Mouse (Mus musculus) bone marrow, adult 2 months (tissue): Measurements from ENCODE around the gene Mknk1. TPM values are rescaled to one million over a fixed set of nuclear protein-coding genes. Genes with fewer than 3 reads are reported as not detected.
A peak's percentile ranks its signal among the peaks of the same experiment; 100 is the strongest.

Experiments
- H3K27ac ChIP-seq: fragments of 200-500 bp; 2 replicates; pipeline ENCODE4 v1.5.1; 2012; ENCODE audit warnings: low read depth, mild to moderate bottlenecking, control low read depth, inconsistent platforms, low read length; ENCODE audit not compliant: control insufficient read depth, poor library complexity, insufficient read depth
- H3K4me1 ChIP-seq: fragments of 200-500 bp; 2 replicates; pipeline ENCODE4 v1.6.1; 2011; ENCODE audit warnings: low read length; ENCODE audit not compliant: control insufficient read depth, insufficient read depth
- H3K4me3 ChIP-seq: fragments of 200-500 bp; replicated peaks from 2 replicates; pipeline ENCODE3; 2011; ENCODE audit warnings: mild to moderate bottlenecking, low read depth, low read length, control low read depth; ENCODE audit not compliant: control insufficient read depth
- CTCF ChIP-seq: fragments of 200-500 bp; IDR thresholded peaks from 2 replicates; pipeline ENCODE4 v1.5.1; 2011; ENCODE audit warnings: low read length, control low read depth; ENCODE audit not compliant: control insufficient read depth, insufficient read depth
- POLR2A ChIP-seq: fragments of 200-500 bp; IDR thresholded peaks from 2 replicates; pipeline ENCODE4 v1.6.1; 2011; ENCODE audit warnings: low read depth, mild to moderate bottlenecking, control low read depth, low read length, borderline replicate concordance; ENCODE audit not compliant: control insufficient read depth
- WGBS: fragments of 180-500 bp; shearing (Covaris S2); methylation state at CpG from one replicate; pipeline ENCODE4 v1.1.7; 2018; 5-methylcytosine and 5-hydroxymethylcytosine counted together
- polyA plus RNA-seq: library from polyadenylated mRNA; stranded (reverse); fragments of >200 nt; gene quantifications from 2 replicates; pipeline ENCODE4 v1.2.4, GENCODE M21; 2011; ENCODE audit warnings: low replicate concordance; ENCODE audit not compliant: missing spikeins, insufficient read depth, insufficient read length

The Mknk1 gene
- polyA plus RNA-seq, 1 experiment: 48.7 TPM

- Histone ChIP-seq H3K27ac (no peak overlapping the region), H3K4me1 (no peaks in the 10 kb centered on the region; the same call in 1 of the 2 replicates), H3K4me3 (no peak overlapping the region)
- 35% methylated on average over 3 of the region's 3 CpGs for WGBS
- no peak for TF ChIP-seq CTCF
- TF ChIP-seq POLR2A: no peak
Measured at GRCm38 (mm10) chr4:115821928-115822327, 17.1 kb upstream of the Mknk1 start.

DNA sequence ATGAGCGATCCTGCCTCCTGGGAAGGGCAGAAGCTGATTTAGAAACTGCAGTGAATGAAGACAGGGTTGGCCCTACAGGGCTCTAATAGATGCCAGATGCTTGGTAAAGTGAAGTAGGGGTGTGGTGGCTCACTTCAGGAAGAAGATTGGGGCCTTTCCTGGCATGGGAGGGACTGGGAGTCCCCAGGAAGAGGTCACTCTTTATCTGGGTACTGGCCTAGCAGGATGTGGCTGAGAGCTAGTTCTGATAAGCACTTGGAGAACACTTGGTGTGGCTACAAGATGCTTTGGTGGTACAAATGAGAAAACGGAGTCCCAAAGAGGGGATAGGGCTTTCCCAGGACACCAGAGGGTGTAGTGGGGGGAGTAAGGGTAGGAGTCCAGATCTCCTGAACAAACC lies 14.8 kb upstream of the Mknk1 start:
- WGBS: 63% methylated on average over 2 of the region's 2 CpGs
- Histone ChIP-seq H3K4me3 (no peak overlapping the region), H3K4me1 (peaks cover 2% of the 10 kb centered on the region; the same call in 1 of the 2 replicates), H3K27ac (no peak overlapping the region)
- TF ChIP-seq CTCF (no peak), POLR2A (no peak)

- Histone ChIP-seq H3K27ac (no peak overlapping the region), H3K4me1 (peaks cover 5% of the 10 kb centered on the region), H3K4me3 (no peak overlapping the region)
- 8% methylated on average over 2 of the region's 2 CpGs for WGBS
- no peak for TF ChIP-seq POLR2A
- no peak for TF ChIP-seq CTCF
Measured at GRCm38 (mm10) chr4:115825271-115825670, 13.7 kb upstream of the Mknk1 start.

DNA sequence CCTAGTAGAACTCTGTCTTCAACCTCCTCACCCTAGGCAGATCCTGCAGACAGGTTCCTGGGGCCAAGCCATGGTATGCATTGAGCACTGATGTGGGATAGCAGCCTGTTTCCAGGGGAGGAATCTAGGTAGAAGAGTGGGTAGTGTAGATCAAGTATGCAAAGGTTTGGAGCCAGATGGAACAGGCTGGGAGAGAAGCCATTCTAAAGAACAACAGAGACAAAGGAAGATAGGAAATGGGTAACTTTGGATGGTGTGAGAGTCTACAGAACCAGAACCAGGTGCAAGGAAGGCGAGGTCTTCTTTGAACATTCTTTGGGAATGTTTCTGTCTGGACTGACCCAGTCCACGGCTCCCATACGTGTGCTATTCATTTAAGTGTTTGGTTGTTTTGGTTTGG lies 11.9 kb upstream of the Mknk1 start:
- TF ChIP-seq POLR2A (no peak), CTCF (no peak)
- Histone ChIP-seq H3K4me1 (peaks cover 9% of the 10 kb centered on the region), H3K27ac (no peak overlapping the region), H3K4me3 (no peak overlapping the region)
- WGBS: 54% methylated on average over 3 of the region's 3 CpGs

DNA sequence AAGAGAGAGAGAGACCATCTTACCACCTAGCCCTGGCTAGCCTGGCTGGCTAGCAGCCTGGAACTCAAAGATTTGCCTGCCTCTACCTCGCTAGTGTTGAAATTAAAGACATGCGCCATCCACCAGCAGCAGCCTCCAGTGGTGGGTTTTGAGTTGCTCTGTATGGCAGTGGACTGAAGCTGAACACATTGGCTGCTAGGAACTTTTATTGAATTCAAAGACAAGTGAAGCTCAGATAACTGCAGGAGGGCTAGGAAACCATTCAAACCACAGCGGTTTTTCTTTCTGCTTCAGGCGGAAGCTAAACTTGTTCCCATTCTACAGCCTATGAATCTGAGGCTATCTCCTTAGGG lies 11.5 kb upstream of the Mknk1 start:
- 1% methylated on average over 4 of the region's 4 CpGs for WGBS

DNA sequence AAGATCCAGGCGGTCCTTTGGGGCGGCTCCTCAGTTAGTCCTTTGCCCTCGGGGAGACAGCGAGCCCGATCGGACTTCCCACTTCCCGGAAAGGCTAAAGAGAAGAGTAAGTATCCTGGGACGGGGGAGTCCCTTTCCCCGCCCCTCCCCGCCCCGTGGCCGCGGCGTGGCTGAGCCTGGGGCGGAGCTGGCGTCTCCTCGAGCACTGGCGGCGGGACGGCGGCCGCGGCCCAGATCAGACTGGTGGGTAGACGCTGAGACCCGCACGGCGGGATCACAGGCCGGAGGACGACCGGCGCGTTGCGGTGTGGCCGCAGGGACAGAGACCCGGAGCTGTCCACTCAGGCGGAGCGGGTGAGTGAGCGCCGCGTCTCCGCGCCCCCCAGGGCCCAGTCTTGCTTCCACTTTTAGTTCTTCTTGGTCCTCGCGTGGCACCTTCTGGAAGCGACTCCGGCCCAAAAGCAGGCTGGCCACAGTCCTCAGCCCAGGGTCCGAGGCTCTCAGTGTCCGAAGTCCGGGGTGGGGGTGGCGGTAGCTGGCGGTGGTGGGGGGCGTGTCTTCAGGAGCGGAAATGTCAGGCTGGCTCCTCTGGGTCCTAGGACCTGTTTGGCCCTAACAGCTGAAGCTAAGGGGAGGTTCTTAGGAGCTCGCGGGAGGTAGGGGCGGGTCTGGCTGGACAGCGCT lies 11.0 kb upstream of the Mknk1 start, which contains the start of gene Mob3c:
Gene Mob3c (plus strand): TSS at position 205 of the 684 bp plus-strand sequence.
- WGBS: under 1% methylated on average over 56 of the region's 57 CpGs
- peak within 1 kb of the TSS; percentile 96 for H3K4me3 ChIP-seq
- H3K27ac ChIP-seq: peak within 1 kb of the TSS; percentile 94
- peak; percentile 53; the same call in 1 of the 2 replicates for TF ChIP-seq POLR2A
- no peak for TF ChIP-seq CTCF
- H3K4me1 ChIP-seq: peaks cover 9% of the 10 kb centered on the region

More for the DNA sequence above, 11.5 kb upstream of the Mknk1 start:
- peaks cover 9% of the 10 kb centered on the region for H3K4me1 ChIP-seq
- peak overlapping the region; percentile 94 for H3K27ac ChIP-seq
- H3K4me3 ChIP-seq: peak overlapping the region; percentile 96
- TF ChIP-seq CTCF: no peak
- TF ChIP-seq POLR2A: no peak

DNA sequence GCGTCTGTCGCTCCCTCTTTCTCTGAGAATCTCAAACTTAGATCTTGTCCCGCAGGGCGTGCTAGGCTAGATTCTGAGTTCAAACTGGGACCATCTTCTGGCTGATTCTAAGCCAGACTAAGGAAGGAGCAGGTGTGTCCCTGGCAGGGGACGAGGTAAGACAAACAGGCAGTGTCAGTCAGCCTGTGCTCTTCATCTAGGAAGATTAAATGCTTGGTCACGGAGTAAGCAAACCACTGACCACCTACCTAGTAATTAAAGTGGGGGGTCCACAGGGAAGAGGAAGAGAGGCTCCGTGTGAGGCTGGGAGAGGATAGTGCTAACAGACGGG lies 10.5 kb upstream of the Mknk1 start:
- TF ChIP-seq POLR2A: no peak
- no peak for TF ChIP-seq CTCF
- H3K4me3 ChIP-seq: peak overlapping the region; percentile 96
- H3K4me1 ChIP-seq: peaks cover 9% of the 10 kb centered on the region
- WGBS: 11% methylated on average over 8 of the region's 8 CpGs
- peak overlapping the region; percentile 94 for H3K27ac ChIP-seq

- no peak overlapping the region for H3K27ac ChIP-seq
- TF ChIP-seq CTCF (no peak), POLR2A (no peak)
Measured at GRCm38 (mm10) chr4:115830491-115830890, 8.5 kb upstream of the Mknk1 start.

More at GRCm38 (mm10) chr4:115830491-115830890, 8.5 kb upstream of the Mknk1 start:
- 26% methylated on average over 5 of the region's 5 CpGs for WGBS
- Histone ChIP-seq H3K4me3 (no peak overlapping the region), H3K4me1 (peaks cover 9% of the 10 kb centered on the region)
